Mouse (Mus musculus): ENCODE measurements around the gene Prr5.
"Not testable (repeated sequence)": the region's sequence is repeated elsewhere in the genome, so short reads cannot be mapped to it uniquely, and the experiment has no call there.

DNA sequence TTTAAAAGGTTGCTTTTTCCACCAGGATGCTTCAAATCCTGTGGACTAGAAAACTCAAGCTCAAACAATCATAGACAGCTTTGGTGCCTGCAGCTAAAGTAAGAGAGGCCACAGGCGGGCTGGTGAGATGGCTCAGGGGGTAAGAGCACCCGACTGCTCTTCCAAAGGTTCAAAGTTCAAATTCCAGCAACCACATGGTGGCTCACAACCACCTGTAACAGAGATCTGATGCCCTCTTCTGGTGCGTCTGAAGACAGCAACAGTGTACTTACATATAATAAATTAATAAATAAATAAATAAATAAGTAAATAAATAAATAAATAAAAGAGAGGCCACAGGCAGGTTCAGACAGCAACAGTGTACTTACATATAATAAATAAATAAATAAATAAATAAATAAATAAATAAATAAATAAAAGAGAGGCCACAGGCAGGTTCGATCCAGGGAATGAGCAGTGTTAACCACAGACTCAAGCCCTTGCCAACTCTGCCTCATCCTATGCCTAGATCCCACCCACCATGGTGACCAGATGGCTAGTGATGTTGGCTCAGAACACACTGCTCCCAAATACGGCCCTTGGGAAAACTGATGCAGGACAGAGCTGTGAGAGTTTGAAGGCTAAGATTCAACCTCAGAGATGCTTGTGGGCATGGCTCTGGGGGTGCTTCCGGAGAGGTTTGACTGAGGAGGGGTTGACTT is 48.3 kb downstream of the Prr5 start:
- TF ChIP-seq CTCF, EP300 (IDR thresholded peaks at IDR 0.05; ENCODE audit: low read depth): not testable (repeated sequence)
